Mouse (Mus musculus) neural tube, embryonic 11.5 days (tissue): ENCODE measurements around the gene Rps26. TPM values are rescaled to one million over a fixed set of nuclear protein-coding genes. Genes with fewer than 3 reads are reported as not detected.

Experiments used
- ATAC-seq: fragments of 200-750 bp; cut with Nextera tagmentation; 2 replicates; pipeline ENCODE4 v1.8.0; 2017; ENCODE audit warnings: moderate number of reproducible peaks, mild to moderate bottlenecking, moderate TSS enrichment, moderate library complexity; ENCODE audit not compliant: insufficient read depth, low FRiP score, low TSS enrichment
- DNase-seq: peaks from one replicate; pipeline ENCODE4 v3.0.0-alpha.2; 2015; ENCODE audit warnings: low spot score
- H3K27ac ChIP-seq: fragments of 300-500 bp; sonication (generic); 2 replicates; pipeline ENCODE4 v1.5.1; 2014; ENCODE audit warnings: low read depth, mild to moderate bottlenecking, low read length
- H3K27me3 ChIP-seq: fragments of 300-500 bp; sonication (generic); 2 replicates; pipeline ENCODE4 v1.6.1; 2014; ENCODE audit warnings: mild to moderate bottlenecking, low read length, mixed read lengths; ENCODE audit not compliant: control insufficient read depth, insufficient read depth
- H3K36me3 ChIP-seq: fragments of 300-500 bp; sonication (generic); 2 replicates; pipeline ENCODE4 v1.6.1; 2014; ENCODE audit warnings: mild to moderate bottlenecking, low read length, moderate library complexity, mixed read lengths; ENCODE audit not compliant: control insufficient read depth, insufficient read depth
- H3K4me1 ChIP-seq: fragments of 300-500 bp; sonication (generic); 2 replicates; pipeline ENCODE4 v1.6.1; 2014; ENCODE audit warnings: low read length, mixed read lengths; ENCODE audit not compliant: control insufficient read depth, insufficient read depth
- H3K4me2 ChIP-seq: fragments of 300-500 bp; sonication (generic); 2 replicates; pipeline ENCODE4 v1.6.1; 2014; ENCODE audit warnings: low read depth, mild to moderate bottlenecking, moderate library complexity
- H3K4me3 ChIP-seq: fragments of 300-500 bp; sonication (generic); 2 replicates; pipeline ENCODE4 v1.5.1; 2014; ENCODE audit warnings: low read depth, low read length
- H3K9ac ChIP-seq: fragments of 300-500 bp; sonication (generic); 2 replicates; pipeline ENCODE4 v1.6.1; 2014; ENCODE audit warnings: mild to moderate bottlenecking, low read length
- H3K9me3 ChIP-seq: fragments of 300-500 bp; sonication (generic); 2 replicates; pipeline ENCODE4 v1.6.1; 2016; ENCODE audit warnings: low read length; ENCODE audit not compliant: control insufficient read depth
- WGBS: fragments of 180-500 bp; shearing (Covaris S2); extraction: QIAGEN DNeasy Blood & Tissue Kit; methylation state at CpG from one replicate; pipeline ENCODE4 v1.1.7; 2014; 5-methylcytosine and 5-hydroxymethylcytosine counted together
- polyA plus RNA-seq: library from polyadenylated mRNA; unstranded; fragments of >200 nt; fragmentation: Nextera tagmentation; extraction: Ambion mirVana; gene quantifications from 2 replicates; pipeline ENCODE4 v1.2.1, GENCODE M21; 2014

Gene Rps26
- polyA plus RNA-seq, 1 experiment from 2014 or later, result 626 TPM

- Histone ChIP-seq H3K4me2 (no peak overlapping the region), H3K4me3 (no peak overlapping the region), H3K4me1 (no peaks in the 10 kb centered on the region), H3K27ac (no peak overlapping the region), H3K9ac (no peak overlapping the region), H3K27me3 (no peaks in the 10 kb centered on the region), H3K36me3 (no peaks in the 10 kb centered on the region), H3K9me3 (no peaks in the 10 kb centered on the region)
- DNase-seq, result no peak
- WGBS, result 52% methylated on average over 2 of the region's 2 CpGs
- ATAC-seq, result no peak
These were observed 20.1 kb downstream of the Rps26 start for GRCm38 (mm10) chr10:128606483-128606882.

DNA sequence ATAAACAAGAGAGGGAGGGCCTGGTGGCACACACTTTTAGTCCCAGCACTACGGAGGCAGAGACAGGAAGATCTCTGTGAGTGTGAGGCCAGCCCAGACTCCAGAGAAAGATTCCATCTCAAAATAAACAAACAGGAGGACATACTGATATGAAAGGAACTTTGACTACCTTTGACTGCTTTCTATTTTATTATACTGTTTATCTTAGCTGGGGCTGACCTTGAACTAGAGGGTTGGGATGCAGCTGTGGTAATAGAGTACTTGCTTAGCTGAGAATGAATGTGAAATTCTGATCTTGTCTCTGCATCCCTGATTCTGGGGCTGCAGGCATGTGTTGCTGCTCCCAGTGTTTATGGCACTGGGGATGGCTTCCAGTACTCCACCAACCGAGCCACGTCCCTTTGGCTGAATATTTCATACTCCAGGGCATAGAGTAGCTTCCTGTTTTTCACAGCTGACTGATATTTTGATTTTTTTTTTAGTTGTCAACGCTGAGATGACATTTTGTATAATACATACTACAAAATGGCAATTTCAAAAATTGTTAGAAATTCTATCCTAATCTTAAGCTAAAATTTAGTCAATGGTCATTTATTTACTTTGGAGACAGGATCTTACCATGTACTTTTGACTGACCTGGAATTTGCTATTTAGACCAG, 23.9 kb downstream of the Rps26 start:
- no peaks in the 10 kb centered on the region for H3K27me3 ChIP-seq
- 88% methylated on average over 4 of the region's 4 CpGs for WGBS

DNA sequence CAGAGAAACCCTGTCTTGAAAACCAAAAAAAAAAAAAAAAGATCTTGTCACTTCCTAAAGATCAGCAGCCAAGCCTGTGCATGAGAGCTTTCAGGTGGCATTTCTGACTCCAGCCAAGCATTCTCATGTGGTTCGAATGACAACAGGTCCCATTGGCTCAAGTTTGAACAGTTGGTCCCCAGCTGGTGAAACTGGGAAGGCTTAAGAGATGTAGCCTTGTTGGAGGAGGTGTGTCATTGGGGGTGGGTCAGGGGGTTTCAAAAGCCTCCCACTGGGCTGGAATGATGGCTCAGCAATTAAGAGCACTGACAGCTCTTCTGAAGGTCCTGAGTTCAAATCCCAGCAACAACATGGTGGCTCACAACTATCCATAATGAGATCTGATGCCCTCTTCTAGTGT, 25.0 kb downstream of the Rps26 start:
- Histone ChIP-seq H3K27ac (no peak overlapping the region), H3K4me2 (no peak overlapping the region), H3K9me3 (no peaks in the 10 kb centered on the region), H3K9ac (no peak overlapping the region), H3K36me3 (no peaks in the 10 kb centered on the region), H3K27me3 (no peaks in the 10 kb centered on the region), H3K4me1 (no peaks in the 10 kb centered on the region), H3K4me3 (no peak overlapping the region)
- 74% methylated on average over 1 of the region's 1 CpGs for WGBS
- DNase-seq, result no peak
- ATAC-seq, result no peak

More for the DNA sequence above, 23.9 kb downstream of the Rps26 start:
- Histone ChIP-seq H3K9me3 (no peaks in the 10 kb centered on the region), H3K9ac (no peak overlapping the region), H3K4me3 (no peak overlapping the region), H3K4me2 (no peak overlapping the region), H3K4me1 (no peaks in the 10 kb centered on the region), H3K36me3 (no peaks in the 10 kb centered on the region), H3K27ac (no peak overlapping the region)
- ATAC-seq (no peak), DNase-seq (no peak)

GRCm38 (mm10) chr10:128598476-128598875, 28.1 kb downstream of the Rps26 start:
- no peak for ATAC-seq
- no peaks in the 10 kb centered on the region for H3K36me3 ChIP-seq
- H3K27ac ChIP-seq, result no peak overlapping the region
- H3K4me3 ChIP-seq, result no peak overlapping the region
- H3K9ac ChIP-seq, result no peak overlapping the region
- H3K4me2 ChIP-seq, result no peak overlapping the region
- no peak for DNase-seq
- no peaks in the 10 kb centered on the region for H3K27me3 ChIP-seq
- WGBS, result 76% methylated on average over 2 of the region's 2 CpGs
- H3K9me3 ChIP-seq, result no peaks in the 10 kb centered on the region
- no peaks in the 10 kb centered on the region for H3K4me1 ChIP-seq

DNA sequence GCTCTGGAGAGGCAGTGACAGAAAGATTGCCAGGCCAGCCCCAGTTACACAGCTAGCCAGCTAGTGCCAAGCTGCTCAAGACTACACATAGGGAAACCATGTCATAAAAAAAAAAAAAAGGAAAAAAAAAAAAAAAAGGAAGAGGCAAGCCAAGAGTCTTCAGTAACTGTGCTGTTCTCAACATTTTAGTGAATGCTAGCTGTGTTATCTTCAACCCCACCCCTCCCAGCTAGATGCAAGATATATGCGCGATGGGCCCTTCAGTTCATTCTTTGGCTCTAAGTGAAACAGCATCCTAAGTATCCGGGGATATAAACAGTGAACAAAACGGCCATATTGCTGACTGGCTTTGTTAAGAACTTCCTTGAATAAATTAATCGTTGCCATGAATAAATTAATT, 33.8 kb downstream of the Rps26 start:
- no peak for DNase-seq
- H3K27me3 ChIP-seq, result peaks cover 19% of the 10 kb centered on the region
- no peaks in the 10 kb centered on the region for H3K36me3 ChIP-seq
- H3K9ac ChIP-seq, result no peak overlapping the region
- no peak for ATAC-seq
- H3K4me3 ChIP-seq, result no peak overlapping the region
- H3K27ac ChIP-seq, result no peak overlapping the region
- no peak overlapping the region for H3K4me2 ChIP-seq
- H3K4me1 ChIP-seq, result no peaks in the 10 kb centered on the region
- WGBS, result 74% methylated on average over 5 of the region's 5 CpGs
- no peaks in the 10 kb centered on the region for H3K9me3 ChIP-seq

DNA sequence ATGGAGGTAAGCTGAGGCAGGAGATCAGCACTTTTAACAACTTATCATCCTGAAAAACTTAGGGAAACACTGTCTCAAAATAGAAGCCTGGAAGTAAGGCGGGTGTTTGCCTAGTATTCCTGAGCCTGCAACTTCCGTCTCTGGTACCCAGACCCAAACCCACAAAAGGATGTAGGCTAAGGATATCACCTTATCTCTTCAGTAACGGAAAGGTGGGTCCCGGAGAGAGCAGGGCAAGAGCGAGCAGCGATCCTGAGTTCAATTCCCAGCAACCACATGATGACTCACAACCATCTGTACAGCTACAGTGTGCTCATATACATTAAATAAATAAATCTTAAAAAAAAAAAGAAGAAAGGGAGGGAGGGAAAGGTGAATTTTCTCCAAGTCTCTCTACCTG, 35.1 kb downstream of the Rps26 start:
- DNase-seq, result no peak
- H3K36me3 ChIP-seq, result no peaks in the 10 kb centered on the region
- no peak overlapping the region for H3K4me3 ChIP-seq
- no peak for ATAC-seq
- no peak overlapping the region for H3K27ac ChIP-seq
- peaks cover 25% of the 10 kb centered on the region for H3K27me3 ChIP-seq
- no peak overlapping the region for H3K4me2 ChIP-seq
- 90% methylated on average over 6 of the region's 6 CpGs for WGBS
- H3K9me3 ChIP-seq, result no peaks in the 10 kb centered on the region
- no peak overlapping the region for H3K9ac ChIP-seq
- no peaks in the 10 kb centered on the region for H3K4me1 ChIP-seq

DNA sequence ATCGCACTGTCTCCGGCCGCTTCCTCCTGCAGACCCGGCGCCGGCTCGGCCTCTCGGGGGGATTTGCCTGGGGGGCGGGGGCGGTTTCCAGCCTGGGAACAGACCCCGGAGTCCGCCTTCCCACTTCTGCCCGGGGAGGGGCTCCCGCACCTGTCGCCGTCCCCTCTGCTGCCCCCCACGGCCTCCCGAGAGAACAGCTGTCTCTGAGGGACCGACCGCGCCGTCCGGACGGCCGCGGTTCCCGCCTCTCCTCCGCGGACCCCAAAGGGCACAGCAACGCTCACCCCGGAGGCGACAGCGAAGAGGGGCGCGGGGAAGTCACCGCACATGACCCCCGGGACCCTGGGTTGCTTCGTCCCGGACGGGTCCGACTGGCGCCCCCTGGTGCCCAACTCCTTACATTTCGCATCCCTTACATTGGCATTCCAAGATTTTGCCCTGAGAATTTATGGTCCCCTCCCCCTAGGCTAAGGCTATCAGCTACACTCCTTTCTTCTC, 36.3 kb downstream of the Rps26 start:
- peak overlapping the region; percentile 63 for H3K4me3 ChIP-seq
- no peaks in the 10 kb centered on the region for H3K4me1 ChIP-seq
- WGBS, result under 1% methylated on average over 33 of the region's 43 CpGs
- DNase-seq, result peak; percentile 81
- H3K36me3 ChIP-seq, result no peaks in the 10 kb centered on the region
- H3K4me2 ChIP-seq, result peak overlapping the region; percentile 97
- H3K9me3 ChIP-seq, result no peaks in the 10 kb centered on the region
- no peak overlapping the region for H3K27ac ChIP-seq
- peak overlapping the region; percentile 53 for H3K9ac ChIP-seq
- ATAC-seq, result peak; percentile 66
- H3K27me3 ChIP-seq, result peaks cover 26% of the 10 kb centered on the region

DNA sequence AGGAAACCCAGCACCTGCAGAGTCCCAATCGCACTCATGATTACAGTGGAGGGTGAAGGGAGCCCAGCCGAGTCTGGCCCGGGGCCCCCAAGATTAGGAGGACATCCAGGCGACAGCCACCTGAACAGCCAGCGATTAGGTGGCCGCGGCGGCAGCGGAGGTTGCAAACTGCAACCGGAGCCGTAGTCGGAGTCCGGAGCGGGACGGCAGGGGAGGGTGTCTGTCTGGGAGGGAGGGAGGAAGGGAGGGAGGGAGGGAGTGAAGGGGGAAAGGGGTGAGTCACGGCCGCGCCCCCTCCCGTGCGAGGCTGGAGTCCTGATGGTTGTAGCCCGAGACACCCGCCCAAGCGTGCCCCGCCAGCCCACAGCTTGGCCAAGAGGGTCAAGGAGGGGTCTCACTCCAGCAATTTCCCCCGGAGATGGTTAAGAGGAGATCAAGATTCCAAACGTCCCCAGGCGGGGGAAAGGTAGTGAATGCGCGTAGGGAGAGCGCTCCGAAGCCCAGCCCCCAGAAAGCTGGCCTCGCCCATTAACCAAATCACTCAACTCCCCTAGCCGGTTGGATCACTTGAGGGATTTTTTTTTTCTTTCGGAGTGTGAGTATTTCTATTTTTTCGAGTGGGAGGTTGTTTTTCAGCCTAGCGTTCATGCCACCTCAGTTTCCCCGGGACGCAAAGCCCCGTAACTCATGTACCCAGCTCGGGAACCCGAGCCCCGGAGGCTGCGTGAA, 36.9 kb downstream of the Rps26 start, which contains the start of gene Erbb3:
TSS of gene Erbb3 (minus strand) at position 189 of the 729 bp plus-strand sequence.
- H3K4me3 ChIP-seq, result peak within 1 kb of the TSS; percentile 63
- peak; percentile 35 for ATAC-seq
- peak within 1 kb of the TSS; percentile 53 for H3K9ac ChIP-seq
- H3K9me3 ChIP-seq, result no peaks in the 10 kb centered on the region
- peak within 1 kb of the TSS; percentile 97 for H3K4me2 ChIP-seq
- H3K27me3 ChIP-seq, result peaks cover 26% of the 10 kb centered on the region
- no peaks in the 10 kb centered on the region for H3K36me3 ChIP-seq
- WGBS, result 0% methylated on average over 43 of the region's 43 CpGs
- H3K27ac ChIP-seq, result no peak within 1 kb of the TSS
- DNase-seq, result peak; percentile 64
- no peaks in the 10 kb centered on the region for H3K4me1 ChIP-seq
